Mouse (Mus musculus) megakaryocyte, adult 5-6 weeks (primary cell): Measurements from ENCODE around the gene Eddm3b. TPM values are rescaled to one million over a fixed set of nuclear protein-coding genes. Genes with fewer than 3 reads are reported as not detected.
A peak's percentile ranks its signal among the peaks of the same experiment; 100 is the strongest.

Experiments
- ATAC-seq: 2 replicates; pipeline ENCODE4 v1.8.0; 2016; ENCODE audit warnings: mild to moderate bottlenecking, inconsistent platforms; ENCODE audit not compliant: poor library complexity, severe bottlenecking
- total RNA-seq, 2 experiments: library from RNA; stranded (forward) in 1 of 2; stranded (reverse) in 1 of 2; fragments of 153-499, 151-499 nt in 1 of 2; fragments of 221-1000, 200-1000 nt in 1 of 2; gene quantifications; 2 replicates each; pipeline versions ENCODE4 v1.2.3 to v1.2.4; 2015 to 2017

Gene Eddm3b
- not detected in 2 replicates for total RNA-seq (2015)
- total RNA-seq (2017), result not detected in 2 replicates

- ATAC-seq, result no peak
Measured at GRCm38 (mm10) chr14:51113916-51114560, at the start of gene Eddm3b. Gene Eddm3b, plus strand, starts transcription at chr14:51114426.

- ATAC-seq, result no peak
Measured at GRCm38 (mm10) chr14:51068956-51069355, 45.3 kb upstream of the Eddm3b start.

GRCm38 (mm10) chr14:51069617-51070016 is 44.6 kb upstream of the Eddm3b start:
- ATAC-seq, result peak; percentile 30; the same call in 1 of the 2 replicates

GRCm38 (mm10) chr14:51074335-51074734 is 39.9 kb upstream of the Eddm3b start, which contains the start of gene Olfr750:
Gene Olfr750, minus strand, starts transcription at chr14:51074435.
- ATAC-seq, result no peak

GRCm38 (mm10) chr14:51079180-51079579 is 35.0 kb upstream of the Eddm3b start:
- no peak for ATAC-seq

- no peak for ATAC-seq
Measured at GRCm38 (mm10) chr14:51081035-51081434, 33.2 kb upstream of the Eddm3b start.

GRCm38 (mm10) chr14:51082599-51083581 is 31.3 kb upstream of the Eddm3b start:
- peak; percentile 53 for ATAC-seq

GRCm38 (mm10) chr14:51083805-51084204 is 30.4 kb upstream of the Eddm3b start:
- peak; percentile 49 for ATAC-seq

GRCm38 (mm10) chr14:51085086-51085485 is 29.1 kb upstream of the Eddm3b start:
- ATAC-seq, result no peak

GRCm38 (mm10) chr14:51085911-51086310 is 28.3 kb upstream of the Eddm3b start:
- ATAC-seq, result no peak

GRCm38 (mm10) chr14:51087762-51088161 is 26.5 kb upstream of the Eddm3b start:
- no peak for ATAC-seq

GRCm38 (mm10) chr14:51088166-51088969 is 25.9 kb upstream of the Eddm3b start:
- ATAC-seq, result peak; percentile 23

- peak; percentile 75 for ATAC-seq
Measured at GRCm38 (mm10) chr14:51088970-51089673, 25.1 kb upstream of the Eddm3b start.

GRCm38 (mm10) chr14:51089674-51090076 is 24.6 kb upstream of the Eddm3b start:
- no peak for ATAC-seq

- ATAC-seq, result peak; percentile 17; the same call in 1 of the 2 replicates
Measured at GRCm38 (mm10) chr14:51090077-51090781, 24.0 kb upstream of the Eddm3b start.

GRCm38 (mm10) chr14:51090921-51091900 is 23.0 kb upstream of the Eddm3b start, which contains the start of the genes Rnase4 and Ang:
Gene Rnase4, plus strand, starts transcription at chr14:51091077.
Gene Ang, plus strand, starts transcription at chr14:51091150.
- 0 out of 2 replicates have a peak, but pooled peaks have one; percentile 5 for ATAC-seq

- no peak for ATAC-seq
Measured at GRCm38 (mm10) chr14:51092073-51092620, 22.1 kb upstream of the Eddm3b start.

GRCm38 (mm10) chr14:51093496-51093895 is 20.7 kb upstream of the Eddm3b start:
- ATAC-seq, result no peak; the same call in 1 of the 2 replicates
